Mouse (Mus musculus) MEL (cell line): ENCODE data around the gene Rpa1.

Experiments used
- CHD1 ChIP-seq: IDR thresholded peaks from 2 replicates; pipeline ENCODE4 v1.6.1; 2012; ENCODE audit warnings: low read depth, mild to moderate bottlenecking, inconsistent platforms, low read length, improper control_type of control experiment
- CTCF ChIP-seq, 3 experiments: IDR thresholded peaks in 2 of 3; conservative IDR thresholded peaks in 1 of 3; 2 replicates each; pipeline ENCODE4 v1.5.1; 2011 to 2012; ENCODE audit warnings: low read length in 3 of 3, low read depth in 2 of 3, mild to moderate bottlenecking in 2 of 3, improper control_type of control experiment in 1 of 3, inconsistent platforms in 1 of 3, mixed read lengths in 1 of 3, moderate library complexity in 1 of 3; ENCODE audit not compliant: control insufficient read depth in 1 of 3, insufficient read depth in 1 of 3, poor library complexity in 1 of 3, severe bottlenecking in 1 of 3
- HCFC1 ChIP-seq: IDR thresholded peaks from 2 replicates; pipeline ENCODE4 v1.6.1; 2012; ENCODE audit warnings: low read depth, mild to moderate bottlenecking, inconsistent platforms, low read length, improper control_type of control experiment, moderate library complexity
- JUND ChIP-seq: IDR thresholded peaks from 2 replicates; pipeline ENCODE4 v1.6.1; 2011; ENCODE audit warnings: low read depth, mild to moderate bottlenecking, improper control_type of control experiment, low read length
- KAT2A ChIP-seq: conservative IDR thresholded peaks from 2 replicates; pipeline ENCODE4 v1.6.1; 2012; ENCODE audit warnings: low read depth, low read length, improper control_type of control experiment, inconsistent platforms
- MAX ChIP-seq: IDR thresholded peaks from 2 replicates; pipeline ENCODE4 v1.6.1; 2011; ENCODE audit warnings: low read length, improper control_type of control experiment
- MAZ ChIP-seq: IDR thresholded peaks from 2 replicates; pipeline ENCODE4 v1.6.1; 2012; ENCODE audit warnings: low read depth, mild to moderate bottlenecking, inconsistent platforms, low read length, improper control_type of control experiment
- POLR2A ChIP-seq, 2 experiments: IDR thresholded peaks; 2 replicates each; pipeline ENCODE4 v1.6.1; 2011 to 2012; ENCODE audit warnings: low read length in 2 of 2, mild to moderate bottlenecking in 2 of 2, control low read depth in 1 of 2, improper control_type of control experiment in 1 of 2, low read depth in 1 of 2, moderate library complexity in 1 of 2; ENCODE audit not compliant: control insufficient read depth in 1 of 2, insufficient read depth in 1 of 2, poor library complexity in 1 of 2
- POLR2AphosphoS2 ChIP-seq: IDR thresholded peaks from 2 replicates; pipeline ENCODE4 v1.6.1; 2011; ENCODE audit warnings: low read length, improper control_type of control experiment
- RAD21 ChIP-seq: IDR thresholded peaks from 2 replicates; pipeline ENCODE4 v1.6.1; 2011; ENCODE audit warnings: mild to moderate bottlenecking, low read depth, low read length, improper control_type of control experiment
- SMC3 ChIP-seq: IDR thresholded peaks from 2 replicates; pipeline ENCODE4 v1.6.1; 2011; ENCODE audit warnings: low read depth, low read length, improper control_type of control experiment
- TAL1 ChIP-seq: IDR thresholded peaks from 2 replicates; pipeline ENCODE4 v1.6.1; 2012; ENCODE audit warnings: mild to moderate bottlenecking, inconsistent platforms, low read length, moderate library complexity, mixed read lengths
- TBP ChIP-seq: IDR thresholded peaks from 2 replicates; pipeline ENCODE4 v1.8.0; 2011; ENCODE audit warnings: low read depth, low read length, improper control_type of control experiment
- USF1 ChIP-seq: IDR thresholded peaks from 2 replicates; pipeline ENCODE4 v1.6.1; 2014; ENCODE audit warnings: low read depth, mild to moderate bottlenecking, inconsistent platforms, low read length, improper control_type of control experiment, moderate library complexity

GRCm38 (mm10) chr11:75344716-75345115, 3.4 kb downstream of the Rpa1 start:
- no peak for TF ChIP-seq HCFC1
- no peak for TF ChIP-seq MAZ
- no peak for TF ChIP-seq CTCF (IDR thresholded peaks at IDR 0.05 in 2 of 3, conservative IDR thresholded peaks at IDR 0.05 in 1 of 3; ENCODE audit: control insufficient read depth in 1 of 3, insufficient read depth in 1 of 3, low read depth in 2 of 3, low read length in 3 of 3, poor library complexity in 1 of 3, severe bottlenecking in 1 of 3)
- TF ChIP-seq POLR2A (IDR thresholded peaks at IDR 0.05; ENCODE audit: control insufficient read depth in 1 of 2, insufficient read depth in 1 of 2, low read depth in 1 of 2, low read length in 2 of 2, poor library complexity in 1 of 2) = no peak
- TF ChIP-seq TAL1 = no peak
- no peak for TF ChIP-seq JUND
- no peak for TF ChIP-seq MAX
- TF ChIP-seq RAD21 = no peak
- TF ChIP-seq USF1 = no peak
- no peak for TF ChIP-seq CHD1
- TF ChIP-seq POLR2AphosphoS2 = no peak
- no peak for TF ChIP-seq KAT2A
- TF ChIP-seq TBP = no peak
- TF ChIP-seq SMC3 = no peak
